Mouse (Mus musculus) kidney, postnatal 0 days (tissue): ENCODE measurements around the gene Dcakd. TPM values are rescaled to one million over a fixed set of nuclear protein-coding genes. Genes with fewer than 3 reads are reported as not detected.

Source experiments
- ATAC-seq: fragments of 200-750 bp; cut with Nextera tagmentation; replicated peaks from 2 replicates; pipeline ENCODE4 v1.8.0; 2017; ENCODE audit warnings: low read depth, moderate number of reproducible peaks, moderate TSS enrichment, moderate library complexity; ENCODE audit not compliant: low FRiP score
- DNase-seq: peaks from one replicate; pipeline ENCODE4 v3.0.0-alpha.2; 2016; ENCODE audit warnings: low spot score
- H3K27ac ChIP-seq: fragments of 300-500 bp; sonication (generic); 2 replicates; pipeline ENCODE4 v1.5.1; 2014; ENCODE audit warnings: mild to moderate bottlenecking
- H3K27me3 ChIP-seq: fragments of 300-500 bp; sonication (generic); 2 replicates; pipeline ENCODE4 v1.6.1; 2014; ENCODE audit warnings: low read length, mixed read lengths; ENCODE audit not compliant: insufficient read depth
- H3K36me3 ChIP-seq: fragments of 300-500 bp; sonication (generic); 2 replicates; pipeline ENCODE4 v1.6.1; 2014; ENCODE audit warnings: low read length, mixed read lengths; ENCODE audit not compliant: insufficient read depth
- H3K4me1 ChIP-seq: fragments of 300-500 bp; sonication (generic); replicated peaks from 2 replicates; pipeline ENCODE4 v1.6.1; 2014; ENCODE audit warnings: antibody characterized with exemption, low read length, mixed read lengths; ENCODE audit not compliant: insufficient read depth
- H3K4me2 ChIP-seq: fragments of 300-500 bp; sonication (generic); 2 replicates; pipeline ENCODE4 v1.6.1; 2014; ENCODE audit warnings: mild to moderate bottlenecking, low read length, moderate library complexity, mixed read lengths
- H3K4me3 ChIP-seq: fragments of 300-500 bp; sonication (generic); replicated peaks from 2 replicates; pipeline ENCODE4 v1.5.1; 2014; ENCODE audit warnings: low read depth, low read length
- H3K9ac ChIP-seq: fragments of 300-500 bp; sonication (generic); 2 replicates; pipeline ENCODE4 v1.6.1; 2014; ENCODE audit warnings: low read depth, low read length
- H3K9me3 ChIP-seq: fragments of 300-500 bp; sonication (generic); replicated peaks from 2 replicates; pipeline ENCODE4 v1.6.1; 2016; ENCODE audit warnings: low read length, inconsistent platforms, mixed read lengths
- CTCF ChIP-seq: IDR thresholded peaks from 2 replicates; pipeline ENCODE4 v1.5.1; 2016; ENCODE audit warnings: antibody characterized with exemption, low read depth, mild to moderate bottlenecking, moderate library complexity
- WGBS: fragments of 180-500 bp; shearing (Covaris S2); extraction: QIAGEN DNeasy Blood & Tissue Kit; methylation state at CpG from one replicate; pipeline ENCODE4 v1.1.7; 2014; 5-methylcytosine and 5-hydroxymethylcytosine counted together
- microRNA-seq: library from miRNA; unstranded; fragments of <30 nt; microRNA quantifications from one replicate; pipeline ENCODE4, GENCODE M21; 2016
- polyA plus RNA-seq: library from polyadenylated mRNA; unstranded; fragments of >200 nt; fragmentation: Nextera tagmentation; extraction: Ambion mirVana; gene quantifications from 2 replicates; pipeline ENCODE4 v1.2.1, GENCODE M21; 2015

Gene Dcakd
- polyA plus RNA-seq, 1 experiment from 2014 or later = 103 TPM

DNA sequence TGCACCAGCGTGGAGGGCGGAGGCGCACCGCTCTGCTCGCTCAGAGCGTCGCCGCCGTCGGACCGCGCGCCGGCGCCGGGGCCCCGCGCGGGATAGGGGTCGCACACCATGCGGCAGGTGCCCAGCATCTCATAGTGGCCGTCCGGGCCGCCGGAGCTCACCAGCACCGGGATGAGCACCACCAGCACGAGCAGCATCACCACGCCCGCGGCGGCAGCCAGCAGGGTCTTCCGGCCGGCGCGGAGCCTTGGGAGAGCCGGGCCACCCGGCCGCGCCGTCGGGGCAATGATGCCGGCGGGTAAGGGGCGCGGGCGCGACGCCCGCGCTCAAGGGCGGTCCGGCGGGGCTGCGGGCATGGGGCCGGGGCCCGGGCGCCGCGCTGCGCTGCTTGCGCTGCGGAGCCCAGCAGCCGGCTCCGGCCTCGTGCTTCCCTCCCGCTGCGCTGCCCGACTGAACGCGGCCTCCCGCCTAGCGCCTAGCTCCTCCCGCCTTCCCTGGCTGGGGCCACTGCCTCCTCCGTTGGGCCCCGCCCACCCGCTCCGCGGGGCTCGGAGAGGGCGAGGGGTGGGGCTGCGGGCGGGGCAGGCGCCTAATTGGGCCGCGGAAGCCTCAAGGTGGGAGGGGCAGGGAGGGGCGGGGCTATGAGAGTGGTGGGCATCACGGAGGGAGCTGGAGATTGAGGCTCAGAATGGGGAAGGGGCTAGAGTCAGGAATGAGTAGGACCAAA, 81.7 kb downstream of the Dcakd start, which contains the start of gene C1ql1:
TSS of gene C1ql1 (minus strand) at position 424 of the 727 bp plus-strand sequence.
- ATAC-seq (peak; percentile 86), DNase-seq (peak; percentile 94)
- Histone ChIP-seq H3K4me1 (peaks cover 14% of the 10 kb centered on the region), H3K27ac (no peak within 1 kb of the TSS), H3K9me3 (no peaks in the 10 kb centered on the region), H3K9ac (0 out of 2 replicates have a peak within 1 kb of the TSS, but pooled peaks have one; percentile 23), H3K4me3 (peak within 1 kb of the TSS; percentile 24), H3K27me3 (peaks cover 44% of the 10 kb centered on the region), H3K4me2 (peak within 1 kb of the TSS; percentile 56), H3K36me3 (no peaks in the 10 kb centered on the region)
- WGBS = under 1% methylated on average over 75 of the region's 87 CpGs
- TF ChIP-seq CTCF = no peak

DNA sequence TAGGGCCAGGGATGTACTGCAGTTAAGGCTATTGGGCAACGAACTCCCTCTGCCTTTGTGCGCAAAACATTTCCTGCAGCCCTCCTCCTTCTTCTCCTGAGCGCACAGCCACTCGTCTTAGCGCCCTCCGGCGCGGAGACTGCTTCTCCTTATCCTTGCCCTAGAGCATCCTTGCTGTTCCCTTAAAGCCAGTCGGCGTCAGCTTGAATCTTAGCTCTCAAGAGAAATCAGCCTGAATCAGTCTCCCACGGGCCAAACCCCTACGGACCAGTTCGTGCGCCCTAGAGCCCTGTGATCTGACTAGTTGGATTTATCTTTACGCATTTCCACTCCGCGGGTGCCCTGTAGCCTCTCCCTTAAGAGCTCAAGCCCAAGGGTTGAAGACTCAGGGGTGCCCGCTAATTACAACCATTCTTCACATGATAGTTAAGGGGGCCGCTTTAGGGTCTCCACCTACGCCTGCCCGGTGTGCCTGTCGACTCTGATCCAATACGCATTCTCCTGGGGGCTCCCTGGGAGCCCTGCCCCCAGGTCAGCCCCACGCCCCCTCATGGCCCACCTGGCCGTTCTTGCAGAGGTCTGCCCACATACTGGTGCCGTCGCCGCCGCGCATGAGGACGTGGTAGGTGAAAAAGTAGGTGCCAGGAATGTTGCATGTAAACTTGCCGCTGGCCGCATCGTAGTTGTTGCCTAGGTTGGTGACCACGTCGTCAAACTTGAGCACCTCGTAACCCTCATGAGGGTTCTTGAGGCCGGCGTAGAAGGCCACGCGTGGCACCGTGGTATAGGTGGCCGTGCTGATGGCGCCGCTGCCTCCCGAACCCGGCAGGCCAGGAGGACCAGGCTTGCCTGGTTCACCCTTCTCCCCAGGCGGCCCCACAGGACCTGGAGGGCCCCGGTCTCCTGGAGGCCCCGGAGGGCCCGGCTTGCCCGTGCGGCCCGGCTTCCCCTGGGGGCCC, 82.5 kb downstream of the Dcakd start:
- H3K27me3 ChIP-seq = peaks cover 44% of the 10 kb centered on the region
- H3K9me3 ChIP-seq = no peaks in the 10 kb centered on the region
- DNase-seq = no peak
- peak overlapping the region; percentile 24 for H3K4me3 ChIP-seq
- H3K9ac ChIP-seq = no peak overlapping the region
- H3K4me2 ChIP-seq = peak overlapping the region; percentile 56
- no peak for TF ChIP-seq CTCF
- 2% methylated on average over 54 of the region's 54 CpGs for WGBS
- peaks cover 14% of the 10 kb centered on the region for H3K4me1 ChIP-seq
- no peak for ATAC-seq
- no peaks in the 10 kb centered on the region for H3K36me3 ChIP-seq
- H3K27ac ChIP-seq = no peak overlapping the region

Small RNAs within 50 kb of the gene (microRNA-seq; reads per million reads assigned to microRNA genes)
- gene Mir6931 = not detected

Other genes with a start within 250 kb of the Dcakd start
- 44.2 and 47.1 TPM in 2 replicates for gene Gjc1, start 208.6 kb downstream of the Dcakd start, polyA plus RNA-seq
- 2.9 and 3.0 TPM in 2 replicates for gene Higd1b, start 192.5 kb downstream of the Dcakd start, polyA plus RNA-seq
- gene Eftud2, start 147.3 kb downstream of the Dcakd start, polyA plus RNA-seq = 127 and 140 TPM in 2 replicates
- gene Ccdc103, start 147.1 kb downstream of the Dcakd start, polyA plus RNA-seq = 1.8 and 2.1 TPM in 2 replicates
- gene Fam187a, start 143.2 kb downstream of the Dcakd start, polyA plus RNA-seq = 0.11 TPM in 1 of 2 replicates, not detected in the other
- 0.20 and 0.33 TPM in 2 replicates for gene Gfap, start 127.4 kb downstream of the Dcakd start, polyA plus RNA-seq
- 2.6 and 3.4 TPM in 2 replicates for gene Kif18b, start 103.2 kb downstream of the Dcakd start, polyA plus RNA-seq
- 1.4 and 2.3 TPM in 2 replicates for gene C1ql1, start 81.6 kb downstream of the Dcakd start, polyA plus RNA-seq
- 60.3 and 60.7 TPM in 2 replicates for gene Nmt1, start 143 bp downstream of the Dcakd start, polyA plus RNA-seq
- gene Plcd3, start 73.3 kb upstream of the Dcakd start, polyA plus RNA-seq = 4.2 and 5.6 TPM in 2 replicates
- gene Acbd4, start 73.3 kb upstream of the Dcakd start, polyA plus RNA-seq = 36.6 and 39.7 TPM in 2 replicates
- 6.5 and 6.8 TPM in 2 replicates for gene Hexim1, start 87.9 kb upstream of the Dcakd start, polyA plus RNA-seq
- 6.5 and 6.9 TPM in 2 replicates for gene Hexim2, start 104.1 kb upstream of the Dcakd start, polyA plus RNA-seq
- gene Fmnl1, start 142.8 kb upstream of the Dcakd start, polyA plus RNA-seq = 2.6 and 3.4 TPM in 2 replicates
- gene 1700023F06Rik, start 180.2 kb upstream of the Dcakd start, polyA plus RNA-seq = 0.37 and 0.47 TPM in 2 replicates
- not detected in 2 replicates for gene Spata32, start 190.1 kb upstream of the Dcakd start, polyA plus RNA-seq
- gene Map3k14, start 239.1 kb upstream of the Dcakd start, polyA plus RNA-seq = 3.2 and 3.8 TPM in 2 replicates